17 mouse cellular contexts compared by ENCODE assay signal in genomic region chr3:79410629-79410995, GRCm38 (mm10).
DNase-seq lines count a peak whose midpoint lies in the region; ATAC-seq and TF ChIP-seq lines count a peak whose summit lies in the region.
"Had no signal": no experiment of that assay in that cellular context is flagged by ENCODE, and none has a peak within 500 bp of the region (broad histone marks: within the 10 kb centered on the region; RNA-seq: fewer than 3 reads in every experiment).

No protein-coding gene starts in this region.

- ATAC-seq in forebrain, embryonic 11.5 days (replicated peaks; ENCODE audit: low FRiP score): peak; percentile 49; the same call in 1 of the 2 replicates
- ATAC-seq in forebrain, embryonic 14.5 days: no peak
- ATAC-seq in limb, embryonic 11.5 days (ENCODE audit: insufficient number of reproducible peaks, low FRiP score, low TSS enrichment, low read depth): no peak
- ATAC-seq: inflammation-experienced regulatory T-cells, adult 6 months had no signal

- no peak for TF ChIP-seq POLR2A in myocyte (IDR thresholded peaks at IDR 0.05; ENCODE audit: insufficient read length, low read depth)

- no peaks in the 10 kb centered on the region for H3K9me3 ChIP-seq in forebrain, embryonic 11.5 days (ENCODE audit: control insufficient read depth, low read length)
- H3K9me3 ChIP-seq in forebrain, embryonic 14.5 days (replicated peaks; ENCODE audit: control insufficient read depth, low read length): no peaks in the 10 kb centered on the region
- no peaks in the 10 kb centered on the region for H3K9me3 ChIP-seq in limb, embryonic 11.5 days (ENCODE audit: control insufficient read depth, low read length)
- no peaks in the 10 kb centered on the region for H3K9me3 ChIP-seq in limb, embryonic 10.5 days (replicated peaks)
- H3K9me3 ChIP-seq: G1E; heart, embryonic 15.5 days; limb, embryonic 12.5 days had no signal

- peaks cover 3% of the 10 kb centered on the region; the same call in 1 of the 2 replicates for H3K4me1 ChIP-seq in forebrain, embryonic 11.5 days (replicated peaks; ENCODE audit: control insufficient read depth, insufficient read depth, low read length)
- peaks cover 10% of the 10 kb centered on the region for H3K4me1 ChIP-seq in forebrain, embryonic 14.5 days (ENCODE audit: control insufficient read depth, insufficient read depth, low read length)
- H3K4me1 ChIP-seq in limb, embryonic 11.5 days (ENCODE audit: control insufficient read depth, insufficient read depth, low read length): peaks cover 4% of the 10 kb centered on the region; the same call in 1 of the 2 replicates
- peaks cover 42% of the 10 kb centered on the region for H3K4me1 ChIP-seq in limb, embryonic 10.5 days

- DNase-seq in forebrain, embryonic 11.5 days (ENCODE audit: low spot score): no peak
- no peak for DNase-seq in forebrain, embryonic 14.5 days (ENCODE audit: low spot score)
- DNase-seq in limb, embryonic 11.5 days (ENCODE audit: low spot score): peak; percentile 26
- no peak for DNase-seq in limb, embryonic 10.5 days (ENCODE audit: low spot score)
- peak; percentile 31 for DNase-seq in embryo, embryonic 9.5 days (ENCODE audit: extremely low spot score)
- no peak for DNase-seq in urinary bladder, postnatal 25 days (ENCODE audit: low spot score)
- DNase-seq in layer of hippocampus, postnatal 10 days (ENCODE audit: low spot score in 2 of 2): no peak
- DNase-seq: cerebellum, postnatal 25 days; gastrocnemius, postnatal 14 days; right cerebral cortex, adult 18-20 months; thymus, postnatal 14 days had no signal

- H3K36me3 ChIP-seq in forebrain, embryonic 11.5 days (ENCODE audit: control insufficient read depth, insufficient read depth, low read length): no peaks in the 10 kb centered on the region
- no peaks in the 10 kb centered on the region for H3K36me3 ChIP-seq in forebrain, embryonic 14.5 days (ENCODE audit: control insufficient read depth, insufficient read depth, low read length)
- H3K36me3 ChIP-seq in limb, embryonic 11.5 days (ENCODE audit: control insufficient read depth, insufficient read depth, low read length): no peaks in the 10 kb centered on the region
- H3K36me3 ChIP-seq in limb, embryonic 10.5 days: no peaks in the 10 kb centered on the region
- no peaks in the 10 kb centered on the region for H3K36me3 ChIP-seq in myocyte (ENCODE audit: control insufficient read depth, insufficient read depth)
- H3K36me3 ChIP-seq: G1E; heart, embryonic 15.5 days; limb, embryonic 12.5 days had no signal

- no peak overlapping the region for H3K27ac ChIP-seq in forebrain, embryonic 11.5 days (ENCODE audit: low read depth, low read length)
- H3K27ac ChIP-seq in forebrain, embryonic 14.5 days (ENCODE audit: low read depth, low read length): no peak overlapping the region
- H3K27ac ChIP-seq in limb, embryonic 11.5 days (replicated peaks; ENCODE audit: low read depth, low read length): no peak overlapping the region
- no peak overlapping the region for H3K27ac ChIP-seq in limb, embryonic 10.5 days
- H3K27ac ChIP-seq: heart, embryonic 15.5 days; layer of hippocampus, adult 2 months; limb, embryonic 12.5 days had no signal

- H3ac ChIP-seq in myocyte (ENCODE audit: control insufficient read depth, insufficient read length): no peak overlapping the region

- 34% methylated on average over 5 of the region's 5 CpGs for WGBS in forebrain, embryonic 11.5 days
- 39% methylated on average over 5 of the region's 5 CpGs for WGBS in forebrain, embryonic 14.5 days
- WGBS in limb, embryonic 11.5 days: 39% methylated on average over 5 of the region's 5 CpGs
- WGBS in limb, embryonic 10.5 days: 46% methylated on average over 5 of the region's 5 CpGs

- H3K9ac ChIP-seq in forebrain, embryonic 11.5 days (ENCODE audit: low read length): no peak overlapping the region
- no peak overlapping the region for H3K9ac ChIP-seq in forebrain, embryonic 14.5 days (ENCODE audit: low read length)
- no peak overlapping the region for H3K9ac ChIP-seq in limb, embryonic 11.5 days (ENCODE audit: low read length)
- H3K9ac ChIP-seq: heart, embryonic 15.5 days; limb, embryonic 12.5 days had no signal

- no peak overlapping the region for H3K4me3 ChIP-seq in forebrain, embryonic 11.5 days (ENCODE audit: low read depth, low read length)
- no peak overlapping the region for H3K4me3 ChIP-seq in forebrain, embryonic 14.5 days (ENCODE audit: low read depth, low read length)
- no peak overlapping the region for H3K4me3 ChIP-seq in limb, embryonic 11.5 days (ENCODE audit: low read depth, low read length)
- H3K4me3 ChIP-seq in limb, embryonic 10.5 days: no peak overlapping the region
- H3K4me3 ChIP-seq in myocyte: no peak overlapping the region
- H3K4me3 ChIP-seq: heart, embryonic 15.5 days; layer of hippocampus, adult 2 months; limb, embryonic 12.5 days had no signal

- no peak overlapping the region for H3K4me2 ChIP-seq in forebrain, embryonic 11.5 days (ENCODE audit: low read depth, low read length, severe bottlenecking)
- no peak overlapping the region for H3K4me2 ChIP-seq in forebrain, embryonic 14.5 days (ENCODE audit: low read length)
- no peak overlapping the region for H3K4me2 ChIP-seq in limb, embryonic 11.5 days (ENCODE audit: low read depth, severe bottlenecking)
- H3K4me2 ChIP-seq in myocyte (ENCODE audit: low read depth): no peak overlapping the region
- H3K4me2 ChIP-seq: heart, embryonic 15.5 days; limb, embryonic 12.5 days had no signal

- no peaks in the 10 kb centered on the region for H3K79me2 ChIP-seq in myocyte (ENCODE audit: control insufficient read depth, insufficient read depth)

- no peaks in the 10 kb centered on the region for H3K27me3 ChIP-seq in forebrain, embryonic 11.5 days (ENCODE audit: control insufficient read depth, insufficient read depth, low read length)
- no peaks in the 10 kb centered on the region for H3K27me3 ChIP-seq in forebrain, embryonic 14.5 days (replicated peaks; ENCODE audit: control insufficient read depth, insufficient read depth, low read length)
- H3K27me3 ChIP-seq in limb, embryonic 11.5 days (ENCODE audit: control insufficient read depth, insufficient read depth, low read length): no peaks in the 10 kb centered on the region
- H3K27me3 ChIP-seq in limb, embryonic 10.5 days (ENCODE audit: low read depth, poor library complexity, severe bottlenecking): no peaks in the 10 kb centered on the region
- no peaks in the 10 kb centered on the region for H3K27me3 ChIP-seq in myocyte (ENCODE audit: control insufficient read depth, insufficient read depth, insufficient read length)
- H3K27me3 ChIP-seq: heart, embryonic 15.5 days had no signal

TF ChIP-seq in myocyte, 11 proteins besides CTCF, POLR2A, EP300 and RAD21:
- TF ChIP-seq MYOG (IDR thresholded peaks at IDR 0.05; ENCODE audit: control insufficient read depth in 1 of 3, insufficient read depth in 1 of 3, insufficient read length in 2 of 3, low read depth in 2 of 3) (no peak), USF1 (IDR thresholded peaks at IDR 0.05; ENCODE audit: low read depth) (peak; percentile 41)

Comparison
In these comparisons a context has a peak if more than half of its experiments do, and no peak if none do; other contexts are left out.
1. DNase-seq: peak in limb, embryonic 11.5 days (single experiment) and embryo, embryonic 9.5 days (single experiment); none in forebrain, embryonic 11.5 days (single experiment), forebrain, embryonic 14.5 days (single experiment), limb, embryonic 10.5 days (single experiment), urinary bladder, postnatal 25 days (single experiment) and layer of hippocampus, postnatal 10 days (0 of 2).